21 mouse cellular contexts compared by ENCODE assay signal in the genomic region with DNA sequence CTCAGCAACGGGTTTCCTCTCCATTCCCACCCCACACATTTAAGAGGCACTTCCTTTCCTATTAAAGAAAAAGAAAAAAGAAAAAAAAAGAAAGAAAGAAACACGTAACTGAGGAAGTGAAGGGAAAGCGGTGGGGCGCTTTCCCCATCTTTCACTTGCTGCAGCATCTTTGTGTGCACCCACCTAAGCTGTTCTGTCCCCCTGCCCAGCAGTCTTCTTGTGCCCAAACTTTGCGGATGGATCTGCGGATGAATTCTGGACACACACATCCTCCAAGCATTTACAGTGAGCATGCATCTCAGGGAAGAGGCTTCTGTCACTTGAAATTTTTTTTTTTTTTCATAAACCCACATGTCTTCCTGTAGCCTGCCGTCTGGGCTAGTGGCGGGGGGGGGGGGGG. TPM values are rescaled to one million over a fixed set of nuclear protein-coding genes. Genes with fewer than 3 reads are reported as not detected.
DNase-seq lines count a peak whose midpoint lies in the region; ATAC-seq lines count a peak whose summit lies in the region.
"Had no signal": no experiment of that assay in that cellular context is flagged by ENCODE, and none has a peak within 500 bp of the region (broad histone marks: within the 10 kb centered on the region; RNA-seq: fewer than 3 reads in every experiment).

No protein-coding gene starts in this region.

- no peak overlapping the region for H3K9ac ChIP-seq in heart, embryonic 12.5 days
- H3K9ac ChIP-seq in midbrain, embryonic 11.5 days (ENCODE audit: low read length), result no peak overlapping the region
- H3K9ac ChIP-seq in midbrain, embryonic 16.5 days (ENCODE audit: low read depth, low read length), result no peak overlapping the region
- H3K9ac ChIP-seq: midbrain, embryonic 13.5 days had no signal

- no peak overlapping the region for H3K4me3 ChIP-seq in heart, embryonic 12.5 days
- H3K4me3 ChIP-seq in midbrain, embryonic 11.5 days (ENCODE audit: low read depth, low read length), result no peak overlapping the region
- no peak overlapping the region for H3K4me3 ChIP-seq in midbrain, embryonic 16.5 days (ENCODE audit: low read depth, low read length)
- H3K4me3 ChIP-seq in embryonic facial prominence, embryonic 10.5 days, result peak overlapping the region; percentile 21; the same call in 1 of the 2 replicates
- H3K4me3 ChIP-seq: gastrocnemius, adult 2 months; heart, adult 2 months; midbrain, embryonic 13.5 days had no signal

- peaks cover 17% of the 10 kb centered on the region for H3K4me1 ChIP-seq in heart, embryonic 12.5 days (replicated peaks)
- peaks cover 12% of the 10 kb centered on the region for H3K4me1 ChIP-seq in midbrain, embryonic 11.5 days (ENCODE audit: control insufficient read depth, insufficient read depth, low read length)
- peaks cover 12% of the 10 kb centered on the region for H3K4me1 ChIP-seq in midbrain, embryonic 16.5 days (ENCODE audit: control insufficient read depth, insufficient read depth, low read length)
- peaks cover 29% of the 10 kb centered on the region for H3K4me1 ChIP-seq in embryonic facial prominence, embryonic 10.5 days

- no peak for ATAC-seq in heart, embryonic 12.5 days (ENCODE audit: insufficient number of reproducible peaks, low FRiP score)
- ATAC-seq in midbrain, embryonic 11.5 days (ENCODE audit: low FRiP score), result no peak
- no peak for ATAC-seq in midbrain, embryonic 16.5 days
- ATAC-seq: midbrain, embryonic 13.5 days had no signal

- H3K9me3 ChIP-seq in heart, embryonic 12.5 days (replicated peaks), result no peaks in the 10 kb centered on the region
- H3K9me3 ChIP-seq in midbrain, embryonic 11.5 days (ENCODE audit: control insufficient read depth, low read length), result no peaks in the 10 kb centered on the region
- H3K9me3 ChIP-seq in midbrain, embryonic 16.5 days (replicated peaks; ENCODE audit: control insufficient read depth, low read length, poor library complexity, severe bottlenecking), result no peaks in the 10 kb centered on the region
- no peaks in the 10 kb centered on the region for H3K9me3 ChIP-seq in embryonic facial prominence, embryonic 10.5 days
- H3K9me3 ChIP-seq: midbrain, embryonic 13.5 days had no signal

- no peaks in the 10 kb centered on the region for H3K36me3 ChIP-seq in heart, embryonic 12.5 days
- H3K36me3 ChIP-seq in midbrain, embryonic 11.5 days (ENCODE audit: control insufficient read depth, insufficient read depth, low read length), result no peaks in the 10 kb centered on the region
- no peaks in the 10 kb centered on the region for H3K36me3 ChIP-seq in midbrain, embryonic 16.5 days (ENCODE audit: control insufficient read depth, insufficient read depth, low read length)
- no peaks in the 10 kb centered on the region for H3K36me3 ChIP-seq in embryonic facial prominence, embryonic 10.5 days (replicated peaks)
- H3K36me3 ChIP-seq: midbrain, embryonic 13.5 days had no signal

- H3K27ac ChIP-seq in heart, embryonic 12.5 days (ENCODE audit: poor library complexity, severe bottlenecking), result no peak overlapping the region
- no peak overlapping the region for H3K27ac ChIP-seq in midbrain, embryonic 11.5 days (ENCODE audit: low read depth, low read length)
- no peak overlapping the region for H3K27ac ChIP-seq in midbrain, embryonic 16.5 days (ENCODE audit: low read length)
- H3K27ac ChIP-seq in embryonic facial prominence, embryonic 10.5 days (replicated peaks), result no peak overlapping the region
- H3K27ac ChIP-seq: gastrocnemius, adult 2 months; heart, adult 2 months; midbrain, embryonic 13.5 days had no signal

- DNase-seq in heart, adult 11 months, result peak; percentile 35
- DNase-seq in midbrain, embryonic 11.5 days (ENCODE audit: low spot score, missing footprints), result peak; percentile 93
- peak; percentile 35 for DNase-seq in embryonic facial prominence, embryonic 10.5 days (ENCODE audit: low spot score)
- peak; percentile 60 for DNase-seq in retina, embryonic 14.5 days (ENCODE audit: low spot score)
- no peak for DNase-seq in adrenal gland, postnatal 4 days (ENCODE audit: low spot score in 2 of 2)
- DNase-seq in layer of hippocampus, adult 18-20 months (ENCODE audit: low spot score in 2 of 2), result no peak
- DNase-seq: adrenal gland, adult 2 months; B cell, adult 2 months; cerebellum, adult 2 months; gastrocnemius, adult 2 months; heart, adult 2 months; kidney, postnatal 36 days; liver; lung, adult 18-20 months; lung, postnatal 4 days; right cerebral cortex, postnatal 14 days had no signal

- WGBS in heart, embryonic 12.5 days, result 3% methylated on average over 6 of the region's 8 CpGs
- WGBS in midbrain, embryonic 11.5 days, result 3% methylated on average over 6 of the region's 8 CpGs
- WGBS in midbrain, embryonic 16.5 days, result 5% methylated on average over 6 of the region's 8 CpGs
- 1% methylated on average over 7 of the region's 8 CpGs for WGBS in embryonic facial prominence, embryonic 10.5 days

- H3K4me2 ChIP-seq in heart, embryonic 12.5 days, result no peak overlapping the region
- no peak overlapping the region for H3K4me2 ChIP-seq in midbrain, embryonic 11.5 days
- H3K4me2 ChIP-seq in midbrain, embryonic 16.5 days (ENCODE audit: low read length), result no peak overlapping the region
- H3K4me2 ChIP-seq: midbrain, embryonic 13.5 days had no signal

- H3K27me3 ChIP-seq in heart, embryonic 12.5 days (replicated peaks), result peaks cover 79% of the 10 kb centered on the region
- H3K27me3 ChIP-seq in midbrain, embryonic 11.5 days (ENCODE audit: control insufficient read depth, insufficient read depth, low read length), result peaks cover 88% of the 10 kb centered on the region
- peaks cover 50% of the 10 kb centered on the region for H3K27me3 ChIP-seq in midbrain, embryonic 16.5 days (ENCODE audit: control insufficient read depth, insufficient read depth, low read depth, low read length)
- H3K27me3 ChIP-seq in embryonic facial prominence, embryonic 10.5 days (replicated peaks; ENCODE audit: low read depth, poor library complexity, severe bottlenecking), result peaks cover 100% of the 10 kb centered on the region

RNA-seq across cellular contexts. Expression of gene Foxd1, which starts 5.3 kb away (rescaled TPM):
- 0.03 and 0.06 TPM in 2 replicates for polyA plus RNA-seq in heart, embryonic 12.5 days (2016; fragmentation: Nextera tagmentation; extraction: Ambion mirVana)
- 4.4 and 5.2 TPM in 2 replicates for polyA plus RNA-seq in midbrain, embryonic 11.5 days (2014; fragmentation: Nextera tagmentation; extraction: Ambion mirVana)
- polyA plus RNA-seq in midbrain, embryonic 16.5 days (2015; fragmentation: Nextera tagmentation; extraction: Ambion mirVana), result 0.49 and 0.52 TPM in 2 replicates
- polyA plus RNA-seq in embryonic facial prominence, embryonic 10.5 days (2016; fragmentation: Nextera tagmentation; extraction: Ambion mirVana), result 3.7 and 4.3 TPM in 2 replicates
- 1 to 10 TPM; 2.3 to 3.7 TPM for total RNA-seq in adrenal gland, postnatal 4 days (2021)
- 1 to 10 TPM in 1 of 2 experiments, under 1 TPM in 1; 0.68 to 1.1 TPM for total RNA-seq in layer of hippocampus, adult 18-20 months (2021)
- total RNA-seq: common myeloid progenitor, adult 5-6 weeks had no signal
- polyA plus RNA-seq: heart, postnatal 0 days had no signal

RNA-seq across cellular contexts. Expression of gene Btf3, which starts 42.5 kb away (rescaled TPM):
- 474 and 476 TPM in 2 replicates for polyA plus RNA-seq in heart, embryonic 12.5 days (2016; fragmentation: Nextera tagmentation; extraction: Ambion mirVana)
- 823 and 852 TPM in 2 replicates for polyA plus RNA-seq in midbrain, embryonic 11.5 days (2014; fragmentation: Nextera tagmentation; extraction: Ambion mirVana)
- 461 and 495 TPM in 2 replicates for polyA plus RNA-seq in midbrain, embryonic 16.5 days (2015; fragmentation: Nextera tagmentation; extraction: Ambion mirVana)
- 764 and 773 TPM in 2 replicates for polyA plus RNA-seq in embryonic facial prominence, embryonic 10.5 days (2016; fragmentation: Nextera tagmentation; extraction: Ambion mirVana)
- 100 to 1,000 TPM; 464 TPM for total RNA-seq in adrenal gland, postnatal 4 days (2021)
- 100 to 1,000 TPM; 198 to 207 TPM for total RNA-seq in layer of hippocampus, adult 18-20 months (2021)

Comparison
In these comparisons a context has a peak if more than half of its experiments do, and no peak if none do; other contexts are left out.
1. DNase-seq: peak in heart, adult 11 months (single experiment), midbrain, embryonic 11.5 days (single experiment), embryonic facial prominence, embryonic 10.5 days (single experiment) and retina, embryonic 14.5 days (single experiment); none in adrenal gland, postnatal 4 days (0 of 2) and layer of hippocampus, adult 18-20 months (0 of 2).